Mouse (Mus musculus): ENCODE results near the gene Aph1c. TPM values are rescaled to one million over a fixed set of nuclear protein-coding genes. Genes with fewer than 3 reads are reported as not detected.
A peak's percentile ranks its signal among the peaks of the same experiment; 100 is the strongest.
"Not testable (repeated sequence)": the region's sequence is repeated elsewhere in the genome, so short reads cannot be mapped to it uniquely, and the experiment has no call there.

The Aph1c gene
- polyA plus RNA-seq, 1 experiment from 2014 or later, result 3.2 TPM

GRCm38 (mm10) chr9:66855865-66856264, 21.3 kb upstream of the Aph1c start:
- H3K4me1 ChIP-seq (replicated peaks; ENCODE audit: control insufficient read depth, insufficient read depth, low read length), result peaks cover 2% of the 10 kb centered on the region; the same call in 1 of the 2 replicates
- H3K27ac ChIP-seq (ENCODE audit: low read depth, low read length), result no peak overlapping the region
- no peak overlapping the region for H3K4me3 ChIP-seq (ENCODE audit: low read depth, low read length)
- H3K4me2 ChIP-seq (ENCODE audit: low read depth, low read length, severe bottlenecking), result no peak overlapping the region
- no peaks in the 10 kb centered on the region for H3K9me3 ChIP-seq (ENCODE audit: control insufficient read depth, low read length)
- no peaks in the 10 kb centered on the region for H3K36me3 ChIP-seq (ENCODE audit: control insufficient read depth, insufficient read depth, low read length)
- no peak for DNase-seq (ENCODE audit: low spot score)
- no peak overlapping the region for H3K9ac ChIP-seq (ENCODE audit: low read length)
- ATAC-seq (replicated peaks; ENCODE audit: low FRiP score), result no peak
- H3K27me3 ChIP-seq (ENCODE audit: control insufficient read depth, insufficient read depth, low read length), result no peaks in the 10 kb centered on the region
- WGBS, result 84% methylated on average over 7 of the region's 7 CpGs

GRCm38 (mm10) chr9:66852592-66852991, 18.1 kb upstream of the Aph1c start:
- DNase-seq (ENCODE audit: low spot score) (no peak), ATAC-seq (replicated peaks; ENCODE audit: low FRiP score) (no peak)
- H3K27ac ChIP-seq (ENCODE audit: low read depth, low read length), result no peak overlapping the region
- H3K36me3 ChIP-seq (ENCODE audit: control insufficient read depth, insufficient read depth, low read length), result no peaks in the 10 kb centered on the region; the same call in 1 of the 2 replicates
- H3K9me3 ChIP-seq (ENCODE audit: control insufficient read depth, low read length), result no peaks in the 10 kb centered on the region
- H3K27me3 ChIP-seq (ENCODE audit: control insufficient read depth, insufficient read depth, low read length), result no peaks in the 10 kb centered on the region
- H3K4me2 ChIP-seq (ENCODE audit: low read depth, low read length, severe bottlenecking), result no peak overlapping the region
- H3K4me3 ChIP-seq (ENCODE audit: low read depth, low read length), result no peak overlapping the region
- H3K9ac ChIP-seq (ENCODE audit: low read length), result no peak overlapping the region
- 40% methylated on average over 6 of the region's 6 CpGs for WGBS
- H3K4me1 ChIP-seq (replicated peaks; ENCODE audit: control insufficient read depth, insufficient read depth, low read length), result no peaks in the 10 kb centered on the region

- Histone ChIP-seq H3K9ac (ENCODE audit: low read length) (no peak overlapping the region), H3K4me3 (ENCODE audit: low read depth, low read length) (no peak overlapping the region), H3K4me2 (ENCODE audit: low read depth, low read length, severe bottlenecking) (no peak overlapping the region), H3K4me1 (replicated peaks; ENCODE audit: control insufficient read depth, insufficient read depth, low read length) (no peaks in the 10 kb centered on the region), H3K36me3 (ENCODE audit: control insufficient read depth, insufficient read depth, low read length) (no peaks in the 10 kb centered on the region; the same call in 1 of the 2 replicates), H3K27me3 (ENCODE audit: control insufficient read depth, insufficient read depth, low read length) (no peaks in the 10 kb centered on the region), H3K27ac (ENCODE audit: low read depth, low read length) (no peak overlapping the region), H3K9me3 (ENCODE audit: control insufficient read depth, low read length) (no peaks in the 10 kb centered on the region)
- 89% methylated on average over 5 of the region's 5 CpGs for WGBS
- no peak for ATAC-seq (replicated peaks; ENCODE audit: low FRiP score)
- DNase-seq (ENCODE audit: low spot score), result no peak
These were observed 16.4 kb upstream of the Aph1c start for GRCm38 (mm10) chr9:66850966-66851365.

GRCm38 (mm10) chr9:66846822-66847221, 12.3 kb upstream of the Aph1c start:
- ATAC-seq (replicated peaks; ENCODE audit: low FRiP score) (no peak), DNase-seq (ENCODE audit: low spot score) (no peak)
- Histone ChIP-seq H3K4me1 (replicated peaks; ENCODE audit: control insufficient read depth, insufficient read depth, low read length) (no peaks in the 10 kb centered on the region), H3K4me3 (ENCODE audit: low read depth, low read length) (no peak overlapping the region), H3K36me3 (ENCODE audit: control insufficient read depth, insufficient read depth, low read length) (no peaks in the 10 kb centered on the region; the same call in 1 of the 2 replicates), H3K27ac (ENCODE audit: low read depth, low read length) (no peak overlapping the region), H3K4me2 (ENCODE audit: low read depth, low read length, severe bottlenecking) (no peak overlapping the region), H3K27me3 (ENCODE audit: control insufficient read depth, insufficient read depth, low read length) (no peaks in the 10 kb centered on the region), H3K9ac (ENCODE audit: low read length) (no peak overlapping the region), H3K9me3 (ENCODE audit: control insufficient read depth, low read length) (no peaks in the 10 kb centered on the region)
- 93% methylated on average over 5 of the region's 5 CpGs for WGBS

GRCm38 (mm10) chr9:66835097-66835480, 563 bp upstream of the Aph1c start:
- peaks cover 6% of the 10 kb centered on the region; the same call in 1 of the 2 replicates for H3K27me3 ChIP-seq (ENCODE audit: control insufficient read depth, insufficient read depth, low read length)
- H3K27ac ChIP-seq (ENCODE audit: low read depth, low read length), result peak overlapping the region; percentile 4; the same call in 1 of the 2 replicates
- whole genome bisulfite sequencing, result 0% methylated on average over 24 of the region's 24 CpGs

GRCm38 (mm10) chr9:66833851-66834250, 675 bp downstream of the Aph1c start:
- Histone ChIP-seq H3K4me2 (ENCODE audit: low read depth, low read length, severe bottlenecking) (peak overlapping the region; percentile 84), H3K27ac (ENCODE audit: low read depth, low read length) (no peak overlapping the region), H3K9ac (ENCODE audit: low read length) (no peak overlapping the region), H3K4me3 (ENCODE audit: low read depth, low read length) (peak overlapping the region; percentile 60), H3K4me1 (replicated peaks; ENCODE audit: control insufficient read depth, insufficient read depth, low read length) (peaks cover 5% of the 10 kb centered on the region), H3K36me3 (ENCODE audit: control insufficient read depth, insufficient read depth, low read length) (no peaks in the 10 kb centered on the region), H3K9me3 (ENCODE audit: control insufficient read depth, low read length) (no peaks in the 10 kb centered on the region), H3K27me3 (ENCODE audit: control insufficient read depth, insufficient read depth, low read length) (peaks cover 6% of the 10 kb centered on the region; the same call in 1 of the 2 replicates)
- no peak for ATAC-seq (replicated peaks; ENCODE audit: low FRiP score)
- DNase-seq (ENCODE audit: low spot score), result no peak
- 14% methylated on average over 7 of the region's 7 CpGs for WGBS

More at GRCm38 (mm10) chr9:66835097-66835480, 563 bp upstream of the Aph1c start:
- H3K4me3 ChIP-seq (ENCODE audit: low read depth, low read length), result peak overlapping the region; percentile 60
- ATAC-seq (replicated peaks; ENCODE audit: low FRiP score) (peak; percentile 80; the same call in 1 of the 2 replicates), DNase-seq (ENCODE audit: low spot score) (no peak)
- no peaks in the 10 kb centered on the region for H3K9me3 ChIP-seq (ENCODE audit: control insufficient read depth, low read length)
- H3K9ac ChIP-seq (ENCODE audit: low read length), result peak overlapping the region; percentile 40; the same call in 1 of the 2 replicates
- peak overlapping the region; percentile 84 for H3K4me2 ChIP-seq (ENCODE audit: low read depth, low read length, severe bottlenecking)
- no peaks in the 10 kb centered on the region for H3K36me3 ChIP-seq (ENCODE audit: control insufficient read depth, insufficient read depth, low read length)
- H3K4me1 ChIP-seq (replicated peaks; ENCODE audit: control insufficient read depth, insufficient read depth, low read length), result peaks cover 5% of the 10 kb centered on the region

- no peak for ATAC-seq (replicated peaks; ENCODE audit: low FRiP score)
- Histone ChIP-seq H3K27ac (ENCODE audit: low read depth, low read length) (no peak overlapping the region), H3K9ac (ENCODE audit: low read length) (no peak overlapping the region), H3K4me2 (ENCODE audit: low read depth, low read length, severe bottlenecking) (no peak overlapping the region), H3K27me3 (ENCODE audit: control insufficient read depth, insufficient read depth, low read length) (peaks cover 6% of the 10 kb centered on the region; the same call in 1 of the 2 replicates), H3K4me1 (replicated peaks; ENCODE audit: control insufficient read depth, insufficient read depth, low read length) (peaks cover 5% of the 10 kb centered on the region), H3K4me3 (ENCODE audit: low read depth, low read length) (no peak overlapping the region), H3K36me3 (ENCODE audit: control insufficient read depth, insufficient read depth, low read length) (no peaks in the 10 kb centered on the region), H3K9me3 (ENCODE audit: control insufficient read depth, low read length) (no peaks in the 10 kb centered on the region)
- no peak for DNase-seq (ENCODE audit: low spot score)
- 65% methylated on average over 4 of the region's 4 CpGs for WGBS
These were observed 2.1 kb downstream of the Aph1c start for GRCm38 (mm10) chr9:66832366-66832908.

GRCm38 (mm10) chr9:66825990-66826389, 8.5 kb downstream of the Aph1c start:
- no peak overlapping the region for H3K27ac ChIP-seq (ENCODE audit: low read depth, low read length)
- no peak overlapping the region for H3K4me2 ChIP-seq (ENCODE audit: low read depth, low read length, severe bottlenecking)
- H3K9me3 ChIP-seq (ENCODE audit: control insufficient read depth, low read length), result no peaks in the 10 kb centered on the region
- 52% methylated on average over 1 of the region's 1 CpGs for WGBS
- H3K27me3 ChIP-seq (ENCODE audit: control insufficient read depth, insufficient read depth, low read length), result no peaks in the 10 kb centered on the region
- ATAC-seq (replicated peaks; ENCODE audit: low FRiP score), result no peak
- no peak for DNase-seq (ENCODE audit: low spot score)
- H3K9ac ChIP-seq (ENCODE audit: low read length), result no peak overlapping the region
- H3K4me3 ChIP-seq (ENCODE audit: low read depth, low read length), result no peak overlapping the region
- no peaks in the 10 kb centered on the region for H3K36me3 ChIP-seq (ENCODE audit: control insufficient read depth, insufficient read depth, low read length)
- H3K4me1 ChIP-seq (replicated peaks; ENCODE audit: control insufficient read depth, insufficient read depth, low read length), result no peaks in the 10 kb centered on the region

GRCm38 (mm10) chr9:66822255-66822654, 12.3 kb downstream of the Aph1c start:
- not testable (repeated sequence) for H3K4me3 ChIP-seq (ENCODE audit: low read depth, low read length); H3K36me3 ChIP-seq (ENCODE audit: control insufficient read depth, insufficient read depth, low read length); ATAC-seq (replicated peaks; ENCODE audit: low FRiP score); H3K9ac ChIP-seq (ENCODE audit: low read length); H3K4me2 ChIP-seq (ENCODE audit: low read depth, low read length, severe bottlenecking); H3K27ac ChIP-seq (ENCODE audit: low read depth, low read length); H3K27me3 ChIP-seq (ENCODE audit: control insufficient read depth, insufficient read depth, low read length); H3K4me1 ChIP-seq (replicated peaks; ENCODE audit: control insufficient read depth, insufficient read depth, low read length); H3K9me3 ChIP-seq (ENCODE audit: control insufficient read depth, low read length); DNase-seq (ENCODE audit: low spot score)
- WGBS, result no CpG with 5 or more reads among the region's 5 CpGs

All from forebrain, embryonic 11.5 days (tissue).